Mouse (Mus musculus) CH12.LX (cell line): Measurements from ENCODE around the gene Tomm22. TPM values are rescaled to one million over a fixed set of nuclear protein-coding genes. Genes with fewer than 3 reads are reported as not detected.

Experiments
- DNase-seq: peaks from one replicate; pipeline ENCODE4 v3.0.0-alpha.2; 2013; ENCODE audit errors: extremely low read depth
- H3K27ac ChIP-seq: 2 replicates; pipeline ENCODE4 v1.5.1; 2012; ENCODE audit warnings: low read depth, mild to moderate bottlenecking, control low read depth, moderate library complexity; ENCODE audit not compliant: insufficient read depth
- H3K27me3 ChIP-seq: replicated peaks from 2 replicates; pipeline ENCODE3; 2012; ENCODE audit warnings: inconsistent platforms
- H3K36me3 ChIP-seq, 2 experiments: replicated peaks in 1 of 2; 2 replicates each; pipeline versions ENCODE3 to v1.6.1; 2012; ENCODE audit warnings: inconsistent platforms in 1 of 2, low read length in 1 of 2, mild to moderate bottlenecking in 1 of 2, mixed read lengths in 1 of 2, moderate library complexity in 1 of 2; ENCODE audit not compliant: control insufficient read depth in 1 of 2, insufficient read depth in 1 of 2
- H3K4me1 ChIP-seq, 2 experiments: 2 replicates each; pipeline ENCODE4 v1.6.1; 2012; ENCODE audit warnings: inconsistent platforms in 1 of 2, moderate library complexity in 1 of 2; ENCODE audit not compliant: insufficient read depth in 2 of 2, control insufficient read depth in 1 of 2
- H3K4me2 ChIP-seq: 2 replicates; pipeline ENCODE4 v1.6.1; 2012; ENCODE audit warnings: low read depth, mild to moderate bottlenecking, control low read depth; ENCODE audit not compliant: poor library complexity, insufficient read depth, severe bottlenecking
- H3K4me3 ChIP-seq, 3 experiments: fragments of 150-350 bp in 1 of 3; sonication (generic) in 1 of 3; replicated peaks in 1 of 3; 2 replicates each; pipeline versions ENCODE3 to v1.5.1; 2011 to 2012; ENCODE audit warnings: low read depth in 2 of 3, low read length in 2 of 3, mild to moderate bottlenecking in 2 of 3, moderate library complexity in 2 of 3, control low read depth in 1 of 3, improper control_type of control experiment in 1 of 3, inconsistent platforms in 1 of 3, mixed read lengths in 1 of 3; ENCODE audit not compliant: poor library complexity in 1 of 3
- H3K79me2 ChIP-seq: replicated peaks from 2 replicates; pipeline ENCODE4 v1.6.1; 2012; ENCODE audit warnings: mild to moderate bottlenecking, moderate library complexity; ENCODE audit not compliant: control insufficient read depth, poor library complexity, insufficient read depth, severe bottlenecking; ENCODE audit errors: extremely low read depth
- H3K9ac ChIP-seq: 2 replicates; pipeline ENCODE4 v1.6.1; 2012; ENCODE audit warnings: low read depth, mild to moderate bottlenecking, control low read depth, moderate library complexity; ENCODE audit not compliant: insufficient read depth
- H3K9me3 ChIP-seq: replicated peaks from 2 replicates; pipeline ENCODE3; 2012; ENCODE audit warnings: low read length, inconsistent platforms, mixed read lengths
- BHLHE40 ChIP-seq: IDR thresholded peaks from 2 replicates; pipeline ENCODE4 v1.6.1; 2011; ENCODE audit warnings: mild to moderate bottlenecking, low read depth, low read length, improper control_type of control experiment
- CHD2 ChIP-seq: IDR thresholded peaks from 2 replicates; pipeline ENCODE4 v1.6.1; 2011; ENCODE audit warnings: low read length, improper control_type of control experiment
- ELF1 ChIP-seq: IDR thresholded peaks from 2 replicates; pipeline ENCODE4 v1.6.1; 2014; ENCODE audit warnings: low read depth, mild to moderate bottlenecking, inconsistent platforms, low read length, improper control_type of control experiment
- ETS1 ChIP-seq: conservative IDR thresholded peaks from 2 replicates; pipeline ENCODE4 v1.6.1; 2012; ENCODE audit warnings: low read depth, mild to moderate bottlenecking, inconsistent platforms, low read length, improper control_type of control experiment, moderate library complexity
- MAX ChIP-seq: IDR thresholded peaks from 2 replicates; pipeline ENCODE4 v1.6.1; 2011; ENCODE audit warnings: low read length, improper control_type of control experiment
- MAZ ChIP-seq: IDR thresholded peaks from 2 replicates; pipeline ENCODE4 v1.6.1; 2012; ENCODE audit warnings: low read depth, mild to moderate bottlenecking, inconsistent platforms, low read length, improper control_type of control experiment, moderate library complexity
- MXI1 ChIP-seq: IDR thresholded peaks from 2 replicates; pipeline ENCODE4 v1.6.1; 2011; ENCODE audit warnings: mild to moderate bottlenecking, low read depth, low read length, improper control_type of control experiment
- MYC ChIP-seq: IDR thresholded peaks from 2 replicates; pipeline ENCODE4 v1.6.1; 2011; ENCODE audit warnings: low read depth, mild to moderate bottlenecking, improper control_type of control experiment, low read length
- NELFE ChIP-seq: IDR thresholded peaks from 2 replicates; pipeline ENCODE4 v1.6.1; 2011; ENCODE audit warnings: low read depth, low read length, improper control_type of control experiment
- NRF1 ChIP-seq: IDR thresholded peaks from 2 replicates; pipeline ENCODE4 v1.6.1; 2014; ENCODE audit warnings: low read depth, mild to moderate bottlenecking, inconsistent platforms, low read length, improper control_type of control experiment, moderate library complexity
- POLR2AphosphoS2 ChIP-seq: IDR thresholded peaks from 2 replicates; pipeline ENCODE4 v1.6.1; 2011; ENCODE audit warnings: low read depth, low read length, improper control_type of control experiment
- RCOR1 ChIP-seq: conservative IDR thresholded peaks from 2 replicates; pipeline ENCODE4 v1.6.1; 2012; ENCODE audit warnings: low read depth, mild to moderate bottlenecking, inconsistent platforms, low read length, improper control_type of control experiment
- SIN3A ChIP-seq: IDR thresholded peaks from 2 replicates; pipeline ENCODE4 v1.6.1; 2012; ENCODE audit warnings: low read length, improper control_type of control experiment, inconsistent platforms
- SMC3 ChIP-seq: IDR thresholded peaks from 2 replicates; pipeline ENCODE4 v1.6.1; 2011; ENCODE audit warnings: low read depth, low read length, improper control_type of control experiment
- UBTF ChIP-seq: IDR thresholded peaks from 2 replicates; pipeline ENCODE4 v1.6.1; 2012; ENCODE audit warnings: low read depth, mild to moderate bottlenecking, inconsistent platforms, low read length, improper control_type of control experiment, moderate library complexity
- ZNF384 ChIP-seq: IDR thresholded peaks from 2 replicates; pipeline ENCODE4 v1.6.1; 2012; ENCODE audit warnings: low read depth, low read length, improper control_type of control experiment, inconsistent platforms
- dilution Hi-C: fragments of 300-500 bp; cut with MboI; formaldehyde crosslinking; loops from 2 replicates; pipeline ENCODE4 v1.14.3; 2020; ENCODE audit warnings: low sequenced_read_pairs; ENCODE audit not compliant: extremely low pct_unique_long_range_greater_than_20kb, extremely low pct_ligation_motif_present
- in situ Hi-C: fragments of 300-500 bp; cut with MboI; formaldehyde crosslinking; loops from 3 replicates; pipeline ENCODE4 v1.14.3; 2019; ENCODE audit warnings: low sequenced_read_pairs, low pct_ligation_motif_present, low pct_unique_long_range_greater_than_20kb, mixed read lengths
- polyA plus RNA-seq: library from polyadenylated mRNA; unstranded; fragments of >175 nt; gene quantifications from 2 replicates; pipeline ENCODE4 v1.2.1, GENCODE M21; 2012; ENCODE audit warnings: low read depth; ENCODE audit not compliant: insufficient read length
- total RNA-seq, 2 experiments: library from RNA; depleted of rRNA; stranded (reverse); fragments of 300-350 nt in 1 of 2; fragments of >200 nt in 1 of 2; gene quantifications; 2 replicates each; pipeline ENCODE4 v1.2.3; 2012 to 2014

The Tomm22 gene
- total and polyA plus RNA-seq, 3 experiments: 109 to 496 (median 234) TPM

DNA sequence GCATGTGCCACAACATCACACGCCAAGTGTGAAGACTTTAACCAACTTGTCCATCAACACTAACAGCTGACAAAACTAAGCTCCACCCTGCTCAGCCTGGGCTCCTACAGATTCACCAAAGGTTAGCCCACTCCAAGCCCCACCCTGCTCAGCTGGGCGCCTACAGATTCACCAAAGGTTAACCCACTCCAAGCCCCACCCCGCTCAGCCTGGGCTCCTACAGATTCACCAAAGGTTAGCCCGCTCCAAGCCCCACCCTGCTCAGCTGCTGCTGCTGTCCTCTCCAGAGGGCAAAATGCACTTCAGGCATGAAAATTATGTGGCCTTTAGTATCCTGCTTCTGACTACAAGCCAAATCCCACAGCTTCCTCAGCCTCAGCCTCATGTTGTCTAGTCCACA is 11.3 kb downstream of the Tomm22 start:
- peaks cover 7 to 50% of the 10 kb centered on the region in 2 experiments for H3K36me3 ChIP-seq
- H3K4me1 ChIP-seq: peaks cover 10 to 58% of the 10 kb centered on the region in 2 experiments
- H3K27me3 ChIP-seq: no peaks in the 10 kb centered on the region
- no peak overlapping the region for H3K9ac ChIP-seq
- H3K4me3 ChIP-seq: no peak overlapping the region
- no peak for DNase-seq
- in situ Hi-C loops (no loop called here), dilution Hi-C loops (no loop called here)
- TF ChIP-seq SMC3: no peak
- TF ChIP-seq ELF1: no peak
- no peak overlapping the region for H3K4me2 ChIP-seq
- H3K79me2 ChIP-seq: peaks cover 72% of the 10 kb centered on the region
- H3K9me3 ChIP-seq: no peaks in the 10 kb centered on the region
- no peak overlapping the region for H3K27ac ChIP-seq

DNA sequence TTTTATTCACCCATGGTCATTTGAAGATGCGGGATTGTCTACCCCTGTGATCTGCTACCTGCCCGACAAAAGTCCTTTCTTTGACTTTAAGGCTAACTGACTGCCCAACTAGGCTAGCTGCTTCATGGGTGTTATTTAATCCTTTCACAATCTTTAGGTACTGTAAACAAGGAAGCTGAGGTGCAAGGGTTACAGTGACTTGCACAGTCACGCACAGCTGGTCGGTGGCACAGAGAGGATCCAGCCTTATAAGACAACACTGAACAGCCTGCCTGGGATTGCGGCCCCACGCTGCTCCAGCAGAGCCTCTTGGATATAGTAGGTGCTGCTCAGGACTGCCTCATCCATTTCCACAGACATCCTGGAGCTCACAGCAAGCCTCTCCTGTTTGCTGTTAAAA is 12.5 kb downstream of the Tomm22 start:
- peaks cover 10 to 58% of the 10 kb centered on the region in 2 experiments for H3K4me1 ChIP-seq
- no peak for TF ChIP-seq ETS1
- no peak for TF ChIP-seq BHLHE40
- no peak for TF ChIP-seq NELFE
- no peak for TF ChIP-seq ELF1
- no peak for TF ChIP-seq MAZ
- no peak for DNase-seq
- no peak overlapping the region for H3K27ac ChIP-seq
- dilution Hi-C loops: no loop called here
- H3K27me3 ChIP-seq: peaks cover under 1% of the 10 kb centered on the region
- no peaks in the 10 kb centered on the region for H3K9me3 ChIP-seq
- in situ Hi-C loops: no loop called here
- no peak overlapping the region for H3K9ac ChIP-seq
- H3K36me3 ChIP-seq: peaks cover 0 to 39% of the 10 kb centered on the region in 2 experiments
- peak overlapping the region; percentile 17; the same call in 1 of the 2 replicates for H3K4me2 ChIP-seq
- no peak overlapping the region for H3K4me3 ChIP-seq
- H3K79me2 ChIP-seq: peaks cover 76% of the 10 kb centered on the region

DNA sequence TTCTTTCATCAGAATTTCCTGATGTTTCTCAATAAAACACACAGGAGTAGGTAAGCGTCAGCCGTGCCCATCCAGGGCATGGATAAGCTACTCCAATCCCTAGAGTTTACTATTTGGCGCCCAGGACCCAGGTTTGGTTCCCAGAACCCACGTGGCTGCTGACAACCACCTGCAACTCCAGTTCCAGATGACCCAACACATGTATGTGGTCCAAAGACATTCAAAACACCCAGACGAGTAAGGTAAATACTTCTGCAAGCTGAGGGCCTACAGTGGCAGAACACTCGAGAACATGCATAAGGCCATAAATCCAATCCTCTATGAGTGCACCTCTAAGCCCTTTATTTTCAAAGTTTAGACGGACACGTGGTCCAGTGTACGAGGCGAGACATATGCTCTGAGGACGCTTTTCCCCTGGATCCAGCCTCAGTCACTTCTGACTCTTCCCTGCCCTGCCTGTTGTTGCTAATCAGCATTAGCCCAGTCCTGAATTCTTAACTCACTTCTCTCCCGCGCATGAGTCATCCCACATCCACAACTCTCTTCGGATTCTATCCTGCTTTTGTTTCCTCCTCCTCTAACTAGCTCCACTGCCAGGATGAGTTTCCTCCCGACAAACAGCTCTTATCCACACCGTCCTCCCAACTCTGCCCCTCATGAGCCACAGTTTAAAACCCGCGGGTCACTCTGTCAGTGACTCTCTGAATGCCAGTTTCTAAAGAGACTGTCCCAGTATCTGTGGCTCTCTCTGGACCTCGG is 13.2 kb downstream of the Tomm22 start:
- in situ Hi-C loops: no loop called here
- H3K27ac ChIP-seq: no peak overlapping the region
- H3K4me2 ChIP-seq: peak overlapping the region; percentile 70
- peaks cover 0 to 34% of the 10 kb centered on the region in 2 experiments for H3K36me3 ChIP-seq
- no peak for DNase-seq
- dilution Hi-C loops: no loop called here
- peaks cover 10 to 64% of the 10 kb centered on the region in 2 experiments for H3K4me1 ChIP-seq
- H3K4me3 ChIP-seq: peak overlapping the region in 1 of 3 experiments; percentile 90
- no peak overlapping the region for H3K9ac ChIP-seq
- no peaks in the 10 kb centered on the region for H3K9me3 ChIP-seq
- H3K27me3 ChIP-seq: peaks cover 8% of the 10 kb centered on the region
- TF ChIP-seq UBTF (no peak), MYC (peak; percentile 57; the same call in 1 of the 2 replicates), ELF1 (no peak), RCOR1 (no peak), MXI1 (peak; percentile 60), POLR2AphosphoS2 (no peak), SIN3A (peak; percentile 42; the same call in 1 of the 2 replicates), MAX (peak; percentile 52; the same call in 1 of the 2 replicates), NRF1 (no peak), ZNF384 (no peak), CHD2 (no peak)
- peaks cover 73% of the 10 kb centered on the region for H3K79me2 ChIP-seq
